Mouse (Mus musculus) E14TG2a.4 (cell line): ENCODE measurements around the gene Guca1b.

ENCODE experiments used
- H3K27me3 ChIP-seq: 2 replicates; pipeline ENCODE4 v1.6.1; 2014; ENCODE audit warnings: low read length, control low read depth; ENCODE audit not compliant: insufficient read depth
- H3K36me3 ChIP-seq: 2 replicates; pipeline ENCODE4 v1.6.1; 2014; ENCODE audit warnings: low read length, control low read depth; ENCODE audit not compliant: insufficient read depth
- H3K4me1 ChIP-seq: replicated peaks from 2 replicates; pipeline ENCODE4 v1.6.1; 2014; ENCODE audit warnings: low read depth, low read length, control low read depth
- H3K4me3 ChIP-seq: replicated peaks from 2 replicates; pipeline ENCODE4 v1.5.1; 2014; ENCODE audit warnings: mild to moderate bottlenecking, low read length
- H3K9me3 ChIP-seq: 2 replicates; pipeline ENCODE4 v1.6.1; 2014; ENCODE audit warnings: low read length, control low read depth
- CTCF ChIP-seq: conservative IDR thresholded peaks from 2 replicates; pipeline ENCODE4 v1.5.1; 2014; ENCODE audit warnings: low read length
- NANOG ChIP-seq: IDR thresholded peaks from 2 replicates; pipeline ENCODE4 v1.6.1; 2014; ENCODE audit warnings: borderline replicate concordance, low read length, mixed read lengths
- POU5F1 ChIP-seq: IDR thresholded peaks from 2 replicates; pipeline ENCODE4 v1.6.1; 2014; ENCODE audit warnings: low read length, borderline replicate concordance

Guca1b gene

DNA sequence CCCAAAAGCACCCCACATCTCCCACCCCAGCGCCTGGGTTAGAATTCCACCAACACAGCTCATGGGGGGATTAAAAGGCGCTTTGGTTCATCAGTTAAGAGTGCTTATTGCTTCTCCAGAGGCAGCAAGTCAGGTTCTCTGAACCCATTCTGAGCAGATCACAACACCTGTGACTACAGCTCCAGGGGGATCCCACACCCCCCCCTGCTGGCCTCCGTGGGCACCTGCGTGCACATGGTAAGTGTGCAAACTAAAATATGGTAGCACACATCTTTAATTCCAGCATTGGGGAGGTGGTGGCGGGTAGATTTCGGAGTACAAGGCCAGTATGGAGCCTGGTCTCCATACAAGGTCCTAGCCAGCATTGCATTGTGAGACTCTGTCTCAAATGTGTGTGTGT, 42.1 kb downstream of the Guca1b start:
- TF ChIP-seq NANOG (no peak), POU5F1 (no peak), CTCF (no peak)
- Histone ChIP-seq H3K9me3 (no peaks in the 10 kb centered on the region), H3K4me3 (no peak overlapping the region), H3K36me3 (no peaks in the 10 kb centered on the region), H3K4me1 (peaks cover 25% of the 10 kb centered on the region), H3K27me3 (no peaks in the 10 kb centered on the region)

GRCm38 (mm10) chr17:47428831-47429304, 43.7 kb downstream of the Guca1b start:
- Histone ChIP-seq H3K36me3 (no peaks in the 10 kb centered on the region), H3K9me3 (no peaks in the 10 kb centered on the region), H3K4me3 (no peak overlapping the region), H3K4me1 (peaks cover 25% of the 10 kb centered on the region), H3K27me3 (no peaks in the 10 kb centered on the region)
- TF ChIP-seq POU5F1 (no peak), NANOG (no peak), CTCF (no peak)

GRCm38 (mm10) chr17:47430815-47431214, 45.6 kb downstream of the Guca1b start:
- peaks cover 19% of the 10 kb centered on the region for H3K4me1 ChIP-seq
- H3K36me3 ChIP-seq = no peaks in the 10 kb centered on the region
- no peaks in the 10 kb centered on the region for H3K27me3 ChIP-seq
- no peak overlapping the region for H3K4me3 ChIP-seq
- no peak for TF ChIP-seq POU5F1
- 0 out of 2 replicates have a peak, but pooled peaks have one; percentile 18 for TF ChIP-seq CTCF
- no peak for TF ChIP-seq NANOG
- no peaks in the 10 kb centered on the region for H3K9me3 ChIP-seq

GRCm38 (mm10) chr17:47436156-47436906, 51.1 kb downstream of the Guca1b start, which contains the start of gene AI661453:
AI661453 (plus strand) TSS chr17:47436615.
- H3K9me3 ChIP-seq = no peaks in the 10 kb centered on the region
- TF ChIP-seq NANOG (no peak), CTCF (no peak)
- H3K27me3 ChIP-seq = peaks cover 30% of the 10 kb centered on the region
- H3K4me1 ChIP-seq = peaks cover 46% of the 10 kb centered on the region
- peak within 1 kb of the TSS; percentile 84 for H3K4me3 ChIP-seq
- H3K36me3 ChIP-seq = no peaks in the 10 kb centered on the region

- TF ChIP-seq CTCF (no peak), NANOG (no peak), POU5F1 (no peak)
- Histone ChIP-seq H3K4me1 (peaks cover 53% of the 10 kb centered on the region), H3K9me3 (no peaks in the 10 kb centered on the region), H3K4me3 (peak within 1 kb of the TSS; percentile 84), H3K27me3 (peaks cover 30% of the 10 kb centered on the region), H3K36me3 (no peaks in the 10 kb centered on the region)
These were observed 51.8 kb downstream of the Guca1b start, which contains the start of gene 1700001C19Rik for GRCm38 (mm10) chr17:47436907-47437547. 1700001C19Rik (minus strand) TSS chr17:47437376.

GRCm38 (mm10) chr17:47438611-47439010, 53.4 kb downstream of the Guca1b start:
- Histone ChIP-seq H3K4me1 (peaks cover 56% of the 10 kb centered on the region), H3K9me3 (no peaks in the 10 kb centered on the region), H3K4me3 (no peak overlapping the region), H3K27me3 (peaks cover 30% of the 10 kb centered on the region), H3K36me3 (no peaks in the 10 kb centered on the region)
- no peak for TF ChIP-seq NANOG
- TF ChIP-seq CTCF = no peak
- TF ChIP-seq POU5F1 = no peak

DNA sequence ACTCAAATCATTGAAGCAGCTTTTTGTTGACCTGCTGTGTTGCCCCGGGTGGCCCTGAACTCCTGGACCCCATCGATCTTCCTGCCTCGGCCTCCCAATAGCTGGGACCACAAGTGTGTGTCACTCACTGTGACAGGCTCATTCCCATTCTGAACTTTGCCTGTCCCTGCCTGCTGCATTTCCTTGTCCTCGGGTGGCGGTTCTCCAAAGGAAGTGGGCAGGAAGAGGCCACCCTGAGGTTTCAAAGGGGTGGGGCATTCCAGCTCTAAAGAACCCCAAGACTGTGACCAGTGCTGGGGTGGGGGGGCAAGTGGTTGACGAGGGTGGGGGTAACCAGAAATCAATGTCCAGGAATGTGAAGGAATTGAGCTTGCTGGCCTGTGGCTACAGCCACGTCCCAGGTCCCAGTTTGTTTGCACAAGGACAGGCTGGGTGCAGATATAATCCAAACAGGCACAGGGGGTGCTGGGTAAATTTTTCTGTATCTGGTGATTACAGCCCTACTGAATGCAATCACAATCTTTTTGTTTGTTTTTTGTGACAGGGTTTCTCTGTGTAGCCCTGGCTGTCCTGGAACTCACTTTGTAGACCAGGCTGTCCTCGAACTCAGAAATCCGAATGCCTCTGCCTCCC, 54.3 kb downstream of the Guca1b start:
- no peaks in the 10 kb centered on the region for H3K9me3 ChIP-seq
- no peaks in the 10 kb centered on the region for H3K36me3 ChIP-seq
- TF ChIP-seq NANOG (no peak), CTCF (no peak), POU5F1 (no peak)
- peaks cover 30% of the 10 kb centered on the region for H3K27me3 ChIP-seq
- H3K4me1 ChIP-seq = peaks cover 64% of the 10 kb centered on the region
- 0 out of 2 replicates have a peak overlapping the region, but pooled peaks have one; percentile 37 for H3K4me3 ChIP-seq

GRCm38 (mm10) chr17:47440359-47440890, 55.2 kb downstream of the Guca1b start:
- Histone ChIP-seq H3K36me3 (no peaks in the 10 kb centered on the region), H3K27me3 (peaks cover 30% of the 10 kb centered on the region), H3K4me1 (peaks cover 69% of the 10 kb centered on the region), H3K9me3 (no peaks in the 10 kb centered on the region), H3K4me3 (peak overlapping the region; percentile 37; the same call in 1 of the 2 replicates)
- no peak for TF ChIP-seq CTCF
- TF ChIP-seq NANOG = no peak
- no peak for TF ChIP-seq POU5F1
